Mouse (Mus musculus) T-helper 2 cell (primary cell): ENCODE data around the gene Trpm5.

Experiments
- in situ Hi-C: fragments of 300-600 bp; cut with MboI, MseI; formaldehyde crosslinking; loops from one replicate; pipeline ENCODE4 v1.15.1; 2025; ENCODE audit warnings: high pct_unique_total_duplicates

The Trpm5 gene

DNA sequence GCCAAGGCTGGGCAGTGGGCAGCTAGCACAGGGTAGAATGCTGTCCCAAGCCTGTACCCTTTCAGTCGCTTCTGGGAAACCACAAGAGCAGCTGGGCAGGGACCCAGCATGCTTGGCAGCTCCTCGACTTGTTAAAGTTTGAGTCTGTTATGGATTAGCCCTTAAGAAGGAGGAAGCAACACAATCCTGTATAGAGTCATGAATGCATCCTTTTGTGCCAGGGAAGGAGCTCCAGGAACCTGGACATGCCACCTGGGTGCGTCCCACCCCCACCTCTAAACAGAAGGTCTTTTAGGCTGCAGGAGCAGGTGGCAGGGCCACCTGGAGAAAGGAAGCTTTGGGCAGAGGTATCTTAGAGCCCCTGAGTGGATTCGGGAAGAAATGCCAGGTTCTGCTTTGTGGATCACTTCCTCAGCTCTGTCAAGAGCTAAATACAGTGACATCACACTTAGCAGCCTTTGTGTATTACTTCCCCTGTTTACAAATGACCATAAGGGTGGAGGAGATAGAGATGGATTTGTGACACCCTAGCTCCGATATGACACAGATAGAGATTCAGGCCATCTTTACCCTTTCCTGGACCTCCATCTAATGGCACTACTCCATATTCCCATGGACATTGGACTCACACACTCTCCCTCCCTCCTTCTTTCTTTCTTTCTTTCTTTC is 35.1 kb downstream of the Trpm5 start:
- in situ Hi-C loops: no loop called here

DNA sequence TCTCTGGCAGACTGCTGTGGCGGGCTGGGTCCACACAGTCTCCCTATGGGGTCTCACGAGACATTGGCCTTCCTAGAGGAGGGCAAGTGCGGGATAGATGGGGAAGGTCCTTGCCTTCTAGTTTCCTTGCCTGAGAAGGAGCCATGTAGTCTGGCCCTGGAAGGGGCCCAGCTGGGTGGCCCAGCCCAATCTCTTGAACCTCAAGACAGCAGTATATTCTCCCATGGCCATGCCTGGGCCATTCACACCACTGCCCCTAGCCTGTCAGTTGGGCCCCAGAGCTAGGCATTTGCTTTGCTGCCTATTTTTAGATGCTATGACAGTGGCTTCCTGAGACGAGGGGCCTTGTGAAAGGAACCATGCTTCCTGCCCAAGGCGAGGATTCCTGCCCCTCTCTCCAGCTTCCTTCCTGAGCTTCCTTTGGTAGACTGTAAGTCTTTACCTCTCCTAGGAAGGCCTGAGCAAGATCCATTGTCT is 36.2 kb downstream of the Trpm5 start:
- in situ Hi-C loops: no loop called here

DNA sequence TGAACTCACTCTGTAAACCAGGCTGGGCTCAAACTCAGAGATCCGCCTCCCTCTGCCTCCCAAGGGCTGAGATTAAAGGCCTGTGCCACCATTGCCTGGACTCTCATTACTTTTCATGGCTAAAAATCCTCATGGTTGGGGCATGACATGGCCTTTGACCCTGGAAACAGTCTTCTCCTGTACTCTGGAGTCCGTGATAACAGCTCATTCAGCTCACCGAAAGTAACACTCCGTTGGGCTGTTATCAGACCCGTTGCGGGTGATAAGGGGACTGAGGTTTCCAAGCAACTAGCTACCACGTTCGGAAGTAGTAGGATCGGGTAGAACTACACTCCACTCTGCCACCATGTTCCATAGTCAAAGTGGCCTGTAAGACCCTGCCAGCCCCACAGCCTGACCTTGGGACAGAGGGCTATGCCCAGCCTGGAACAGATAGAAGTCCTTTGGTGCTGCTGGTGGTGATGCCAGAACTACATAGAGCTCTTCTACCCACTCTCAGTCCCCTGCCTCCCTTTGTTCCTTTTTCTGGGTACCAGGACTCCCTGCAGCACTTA is 36.7 kb downstream of the Trpm5 start:
- in situ Hi-C loops: no loop called here

DNA sequence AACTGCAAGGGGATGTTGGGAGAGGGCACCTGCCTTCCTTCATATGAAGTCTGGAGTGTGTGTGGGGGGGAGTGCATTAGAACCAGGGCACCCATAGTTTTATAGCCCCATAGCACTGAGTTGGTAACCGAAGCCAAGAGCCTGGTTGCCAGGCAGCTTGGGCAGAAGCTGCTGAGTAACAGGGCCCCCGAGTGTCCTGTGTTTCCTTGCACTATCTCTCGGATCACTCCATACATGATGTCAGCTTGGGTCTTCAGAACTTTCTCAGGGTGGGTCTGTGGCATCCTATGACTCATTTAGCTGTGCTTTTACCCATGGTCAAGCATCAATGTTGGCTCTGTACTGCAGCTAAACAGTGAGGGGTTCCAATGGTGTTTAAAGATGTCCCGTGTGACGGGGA is 37.4 kb downstream of the Trpm5 start:
- in situ Hi-C loops: no loop called here

DNA sequence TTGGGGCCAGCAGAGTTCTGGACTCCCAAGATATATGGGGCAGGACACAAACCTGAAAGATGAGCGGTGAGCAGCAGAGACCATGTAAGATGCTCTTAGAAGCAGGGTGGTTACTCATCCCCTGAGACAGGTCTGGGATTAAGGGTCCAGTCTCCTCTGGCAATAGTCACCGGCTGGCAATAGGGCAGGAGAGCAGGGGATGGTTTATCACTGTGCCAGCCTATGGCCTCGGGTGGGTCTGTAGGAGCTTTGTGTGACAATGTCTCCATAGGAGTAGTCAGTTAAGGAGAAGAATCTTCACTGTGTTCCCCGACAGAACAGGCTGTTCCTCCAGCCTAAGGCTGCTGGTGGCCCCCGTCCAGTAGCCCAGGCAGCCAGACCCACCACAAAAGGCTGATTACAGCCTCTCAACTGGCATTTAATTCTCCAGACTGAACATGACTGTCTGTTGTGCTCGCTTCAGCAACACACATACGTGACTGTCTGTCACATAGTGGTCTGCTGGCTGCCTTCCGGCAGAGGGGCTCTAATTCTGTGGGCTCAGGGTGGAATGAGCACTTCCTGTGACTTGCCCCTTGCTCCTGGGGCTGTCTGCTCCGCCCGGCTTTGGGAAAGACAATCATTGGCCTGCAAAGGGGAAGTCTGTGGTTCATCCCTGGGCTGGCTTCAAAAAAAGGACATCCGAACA is 38.8 kb downstream of the Trpm5 start:
- in situ Hi-C loops: no loop called here

DNA sequence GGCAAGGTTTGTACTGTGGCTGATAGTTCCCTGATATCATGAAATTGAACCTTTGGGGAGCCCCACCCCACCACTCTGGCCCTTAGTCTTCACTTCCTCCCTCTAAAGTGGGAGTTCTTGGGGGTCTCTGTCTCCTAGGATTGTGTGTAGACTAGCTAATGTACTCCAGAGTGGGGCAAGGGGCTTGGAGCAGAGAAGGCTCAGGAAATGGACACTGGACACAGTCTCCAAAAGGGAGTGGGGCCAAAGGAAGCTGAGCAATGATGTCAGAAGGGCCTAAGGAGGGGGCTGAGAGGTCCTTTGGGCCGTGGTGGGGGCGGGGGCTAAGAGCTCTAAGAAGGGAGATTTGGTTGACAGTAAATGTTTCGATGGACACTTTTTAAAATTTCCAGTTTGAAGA is 39.4 kb downstream of the Trpm5 start:
- in situ Hi-C loops: no loop called here

DNA sequence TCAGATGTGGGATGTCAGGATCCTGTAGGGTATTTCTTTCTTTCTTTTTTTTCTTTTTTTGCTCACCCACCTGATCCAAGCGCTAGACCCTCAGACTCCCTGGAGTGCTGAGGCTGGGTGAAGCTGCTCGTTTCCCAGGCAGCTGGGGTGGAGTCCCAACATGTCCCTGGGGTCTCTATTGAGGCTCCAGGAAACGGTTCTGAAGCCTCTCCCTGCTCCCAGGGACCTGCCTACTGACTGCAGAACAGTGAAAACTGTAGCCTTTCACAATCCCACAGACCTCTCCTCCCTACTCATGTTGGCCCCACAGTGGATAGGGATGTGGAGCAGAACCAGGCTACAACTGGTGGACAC is 39.9 kb downstream of the Trpm5 start:
- in situ Hi-C loops: loop anchor here (5.0 kb wide), 1 partner anchor 47 kb away; the partner anchor contains the start of gene Tspan32

DNA sequence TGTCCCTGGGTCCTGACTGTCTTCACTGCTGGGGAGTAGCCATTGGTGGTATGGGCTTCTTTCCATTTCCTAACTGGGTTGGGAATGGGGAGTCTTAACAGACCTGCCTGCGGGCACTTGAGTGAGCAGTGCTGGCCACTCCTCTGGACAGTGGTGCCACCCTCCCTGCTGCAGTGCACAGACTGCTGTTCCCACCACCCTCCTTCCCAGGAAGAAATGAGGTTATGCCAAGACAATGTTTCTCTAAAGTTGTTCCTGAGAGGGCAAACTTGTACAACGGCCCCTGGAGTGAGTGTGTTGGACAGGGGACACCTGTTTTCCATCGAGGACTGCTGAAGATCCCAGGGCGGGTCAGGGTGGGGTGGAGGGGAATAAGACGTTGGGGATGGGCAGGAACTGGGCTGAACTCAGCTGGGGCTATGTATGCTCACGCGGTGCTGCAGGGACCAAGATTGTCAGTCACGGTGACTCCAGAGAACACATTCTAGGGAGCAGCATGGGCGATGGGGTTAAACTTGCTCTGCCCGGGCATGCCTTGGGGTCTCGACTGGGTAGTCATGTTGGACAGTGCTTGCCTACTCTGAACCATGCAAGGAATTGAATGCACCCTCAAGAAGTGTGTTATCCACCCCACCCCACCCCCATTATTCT is 40.4 kb downstream of the Trpm5 start:
- in situ Hi-C loops: loop anchor here (5.0 kb wide), 1 partner anchor 47 kb away; the partner anchor contains the start of gene Tspan32

DNA sequence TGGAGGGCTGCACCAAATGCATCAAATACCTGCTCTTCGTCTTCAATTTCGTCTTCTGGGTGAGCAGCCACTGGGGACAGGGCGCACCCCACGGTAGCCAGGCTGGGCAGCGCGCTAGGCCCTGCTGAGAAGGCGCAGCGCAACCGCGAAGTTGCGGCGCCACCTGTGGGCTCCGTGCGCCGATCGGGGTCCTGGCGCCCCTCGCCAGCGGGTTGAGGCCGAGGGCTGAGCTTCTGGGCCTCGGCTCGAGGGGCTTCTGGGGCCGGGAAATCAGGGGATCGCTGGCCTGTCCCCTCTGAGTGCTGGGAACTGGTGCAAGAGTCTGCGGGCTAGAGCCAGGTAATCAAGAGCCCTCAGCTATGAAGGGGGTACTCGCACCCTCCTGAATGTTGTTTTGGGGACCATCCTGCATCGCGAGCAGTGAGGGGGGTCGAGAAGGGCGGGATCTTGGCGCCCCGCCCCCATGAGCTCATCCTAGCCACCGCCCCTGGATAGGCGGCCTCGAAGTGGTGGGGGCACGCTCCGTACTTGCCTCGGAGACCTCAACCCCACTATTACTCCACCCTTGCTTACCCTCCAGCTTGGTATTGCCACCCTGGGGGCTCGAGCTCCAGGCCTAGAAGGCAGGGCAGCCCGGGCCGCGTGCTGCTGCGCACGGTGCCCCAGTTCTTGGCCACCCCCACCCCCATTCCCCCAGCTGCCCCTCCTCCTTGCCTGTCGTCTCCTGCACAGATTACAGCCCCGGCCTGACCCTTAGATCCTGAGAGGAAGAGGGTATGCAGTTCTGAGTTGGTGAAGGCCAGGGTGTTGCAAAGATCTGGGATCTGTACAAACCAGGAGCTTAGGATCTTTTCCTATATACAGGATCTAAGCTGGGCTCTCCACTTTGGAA is 41.2 kb downstream of the Trpm5 start:
- in situ Hi-C loops: loop anchor here (5.0 kb wide), 1 partner anchor 46 kb away; the partner anchor contains the start of gene Tspan32

DNA sequence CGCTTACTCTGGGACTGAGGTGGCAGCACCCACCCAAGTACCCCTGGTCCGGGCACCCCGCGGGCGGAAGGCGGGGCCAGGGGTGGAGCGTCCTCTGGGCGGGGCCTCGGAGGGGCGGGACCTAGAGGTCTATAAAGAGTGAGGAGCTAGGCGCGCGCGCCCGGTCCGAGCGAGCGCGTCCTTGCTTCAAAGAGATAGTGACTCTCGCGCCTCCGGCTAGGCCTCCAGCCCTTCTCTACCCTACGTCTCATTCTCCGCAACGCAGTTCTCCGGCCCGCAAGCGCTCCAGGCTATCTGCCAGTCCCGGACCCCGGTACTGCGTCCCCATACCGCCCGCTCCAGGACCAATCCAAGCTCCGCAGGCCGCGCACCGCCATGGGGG is 41.8 kb downstream of the Trpm5 start, which contains the start of gene Cd81:
Gene Cd81 (plus strand): TSS at position 114 of the 382 bp plus-strand sequence.
- in situ Hi-C loops: loop anchor here (5.0 kb wide), 1 partner anchor 45 kb away; the partner anchor contains the start of gene Tspan32

DNA sequence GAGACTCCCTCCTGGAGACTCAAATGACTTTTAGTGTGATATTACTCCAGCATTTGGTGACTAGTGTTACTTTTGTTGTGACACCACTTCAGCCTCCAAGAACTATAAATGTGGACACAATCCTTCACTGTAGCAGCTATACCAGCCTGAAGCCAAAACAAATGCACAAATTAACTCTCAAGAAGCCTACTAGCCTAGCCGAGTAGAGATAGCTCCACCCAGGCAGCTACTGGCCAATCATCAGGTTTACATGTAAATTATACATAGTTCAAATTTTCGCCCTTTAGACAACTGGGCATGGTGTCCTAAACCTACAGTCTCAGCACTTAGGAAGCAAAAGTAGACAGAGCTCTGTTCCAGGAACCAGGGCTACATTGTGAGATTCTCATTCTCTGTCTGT is 43.1 kb downstream of the Trpm5 start:
- in situ Hi-C loops: loop anchor here (5.0 kb wide), 1 partner anchor 44 kb away; the partner anchor contains the start of gene Tspan32

DNA sequence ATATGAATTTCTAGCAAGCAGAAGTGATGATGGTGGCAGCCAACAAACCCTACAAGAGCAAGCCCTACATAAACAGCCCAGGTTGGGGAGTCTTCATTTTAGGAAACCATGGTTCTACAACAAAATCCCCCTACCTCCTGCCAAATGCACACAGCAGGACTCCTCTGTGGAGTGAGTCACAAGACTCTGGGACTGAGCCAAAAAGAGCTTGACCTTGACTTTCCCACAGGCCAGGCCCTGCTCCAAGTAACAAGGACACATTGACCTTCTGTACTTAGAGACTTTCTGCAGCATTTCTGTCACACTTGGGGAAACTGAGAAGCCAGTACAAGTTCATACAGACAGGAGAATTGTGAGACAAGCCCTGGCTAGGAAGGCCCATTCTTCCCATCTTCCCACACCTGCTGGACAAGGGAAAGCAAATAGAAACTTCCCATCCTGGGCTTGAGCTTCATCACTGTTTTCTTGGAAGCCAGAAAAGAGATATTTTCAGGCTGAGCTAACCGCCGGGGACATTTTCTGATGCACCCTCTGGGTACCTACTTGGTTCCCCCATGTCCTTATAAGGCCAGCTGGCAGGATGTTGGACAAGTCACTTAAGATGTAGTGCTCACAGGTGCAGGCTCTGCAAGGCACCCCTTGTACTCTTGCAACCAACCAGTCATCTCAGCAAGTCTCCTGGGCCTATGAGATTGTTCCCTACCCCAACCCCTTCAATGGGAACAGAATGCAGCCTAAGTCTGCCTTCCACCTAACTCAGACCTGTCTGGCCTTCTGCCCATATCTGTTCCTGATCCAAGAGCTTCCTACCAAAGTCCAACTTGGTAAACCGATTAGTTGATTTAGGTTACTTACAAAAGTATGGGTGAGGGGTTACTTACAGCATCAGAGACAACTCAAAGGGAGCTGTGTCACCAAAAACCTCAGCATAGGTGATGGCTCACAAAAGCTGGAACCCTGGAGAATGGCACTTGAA is 44.3 kb downstream of the Trpm5 start:
- in situ Hi-C loops: loop anchor here (5.0 kb wide), 1 partner anchor 43 kb away; the partner anchor contains the start of gene Tspan32

DNA sequence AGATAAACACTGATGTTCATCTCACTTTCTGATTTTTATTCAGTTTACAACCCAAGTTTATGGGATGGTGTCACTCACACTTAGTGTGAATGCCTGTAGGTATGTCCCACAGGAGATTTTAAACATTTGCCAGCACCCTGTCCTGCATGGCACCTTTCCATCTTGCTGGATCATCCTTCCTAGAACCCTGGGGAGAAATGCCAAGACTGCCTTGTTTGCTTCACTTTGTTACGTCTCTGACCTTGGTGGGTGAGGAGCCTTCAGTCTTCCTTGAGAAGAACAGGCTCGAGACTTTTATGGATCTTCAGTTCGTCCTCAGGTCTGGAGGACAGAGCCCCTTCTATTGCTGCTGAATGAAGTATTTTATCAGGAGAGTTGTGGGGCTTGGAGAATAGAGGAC is 45.1 kb downstream of the Trpm5 start:
- in situ Hi-C loops: no loop called here

DNA sequence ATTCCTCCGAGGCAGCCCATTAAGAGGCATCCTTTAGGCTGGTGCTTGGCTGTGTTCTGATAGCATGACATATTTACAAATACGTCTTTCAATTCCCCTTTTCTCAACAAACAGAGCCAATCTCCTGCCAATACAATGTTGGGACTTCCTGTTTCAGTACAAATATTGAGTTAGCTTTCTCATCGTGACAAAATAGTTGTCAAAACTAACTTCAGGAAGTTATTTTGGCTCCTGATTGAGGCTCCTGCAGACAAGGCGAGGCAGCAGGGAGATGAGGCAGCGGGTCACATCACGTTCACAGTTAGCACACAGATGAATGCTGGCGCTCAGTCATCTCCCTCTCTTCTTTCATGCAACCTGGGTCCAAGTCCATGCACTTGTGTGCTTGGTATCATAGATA is 48.1 kb downstream of the Trpm5 start:
- in situ Hi-C loops: no loop called here

DNA sequence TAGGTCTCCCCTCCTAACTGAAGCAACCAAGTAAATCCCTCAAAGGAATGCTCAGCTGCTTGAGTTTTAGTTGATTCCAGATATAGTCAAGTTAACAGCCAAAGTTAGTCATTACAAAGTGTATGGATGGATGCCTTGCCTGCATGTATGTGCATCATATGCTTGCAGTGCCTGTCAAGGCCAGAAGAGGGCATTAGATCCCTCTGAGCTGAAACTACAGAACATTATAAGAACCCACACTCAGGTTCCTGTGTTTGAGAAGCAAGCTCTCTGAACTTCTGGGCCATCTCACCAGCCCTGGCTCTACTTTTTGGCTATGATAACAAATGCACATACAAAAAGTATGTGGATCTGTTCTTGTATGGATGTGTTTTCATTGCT is 49.6 kb downstream of the Trpm5 start:
- in situ Hi-C loops: no loop called here

DNA sequence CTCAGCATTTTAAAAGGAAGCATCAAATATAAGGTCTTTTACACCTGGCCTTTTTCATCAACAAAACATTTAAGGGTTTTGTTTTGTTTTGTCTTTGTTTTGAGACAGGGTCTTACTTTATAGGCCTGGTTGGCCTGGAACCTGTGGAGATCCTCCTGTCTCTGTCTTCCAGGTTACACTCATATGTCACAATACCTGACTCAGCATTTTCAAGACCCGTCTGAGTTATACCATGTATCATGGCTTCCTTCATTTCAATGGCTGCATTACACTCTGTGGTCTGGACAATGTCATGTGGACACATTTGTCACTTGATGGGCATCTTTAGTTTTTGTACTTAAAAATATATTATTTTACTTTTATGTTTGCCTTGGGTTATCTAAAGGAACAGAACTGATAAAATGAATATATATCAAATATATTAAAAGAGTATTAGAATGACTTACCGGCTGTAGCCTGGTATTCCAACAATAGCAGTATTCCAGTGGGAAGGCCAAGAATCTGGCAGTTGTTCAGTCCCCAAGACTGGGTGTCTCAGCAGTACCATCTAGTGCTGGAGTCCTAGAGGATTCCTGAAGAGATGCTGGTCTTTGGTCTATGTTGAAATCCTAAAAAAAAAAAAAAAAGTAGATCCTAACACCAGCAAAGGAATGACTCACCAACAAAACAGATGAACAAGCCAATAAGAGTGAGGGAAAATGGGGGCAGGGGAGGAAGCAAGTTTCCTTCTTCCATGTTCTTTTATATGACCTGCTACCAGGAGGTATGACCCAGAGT is 50.2 kb downstream of the Trpm5 start:
- in situ Hi-C loops: no loop called here

DNA sequence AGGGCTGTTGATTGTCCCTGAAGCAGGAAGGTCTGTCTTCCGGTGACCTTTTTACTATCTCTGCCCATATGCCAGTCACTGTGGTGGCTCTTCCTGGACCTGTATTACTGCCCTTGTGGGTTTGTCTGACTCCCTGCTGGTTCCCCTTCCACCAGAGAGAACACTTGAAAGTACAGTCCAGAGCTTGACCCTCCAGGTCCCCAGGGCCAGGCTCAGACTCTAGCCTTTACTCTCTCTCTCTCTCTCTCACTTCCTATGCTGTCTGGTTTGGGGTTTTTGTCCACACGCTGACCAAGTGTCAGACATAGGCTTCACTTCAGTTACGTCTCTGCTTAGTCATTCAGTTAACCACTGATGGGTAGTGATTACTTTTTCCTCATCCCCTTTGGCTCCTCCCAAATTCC is 51.5 kb downstream of the Trpm5 start:
- in situ Hi-C loops: no loop called here

DNA sequence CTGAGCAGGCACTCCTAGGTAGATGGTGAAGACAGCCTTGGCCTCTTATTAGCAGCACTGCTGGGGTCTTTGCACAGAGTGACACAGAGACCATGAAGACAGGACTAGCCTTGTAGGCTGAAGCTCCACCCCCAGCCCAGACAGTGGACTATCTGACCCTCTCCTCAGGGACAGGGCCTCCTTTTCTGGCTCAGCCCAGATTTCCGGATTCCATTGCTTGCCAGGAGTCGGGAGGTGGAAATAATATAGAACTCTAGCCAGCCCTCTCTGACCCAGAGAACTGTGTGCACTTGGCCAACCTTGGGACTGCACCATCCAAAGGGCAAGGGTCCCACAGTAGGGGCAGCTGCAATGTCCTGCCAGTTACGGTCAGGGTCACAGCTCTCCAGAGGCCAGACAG is 52.4 kb downstream of the Trpm5 start:
- in situ Hi-C loops: no loop called here

DNA sequence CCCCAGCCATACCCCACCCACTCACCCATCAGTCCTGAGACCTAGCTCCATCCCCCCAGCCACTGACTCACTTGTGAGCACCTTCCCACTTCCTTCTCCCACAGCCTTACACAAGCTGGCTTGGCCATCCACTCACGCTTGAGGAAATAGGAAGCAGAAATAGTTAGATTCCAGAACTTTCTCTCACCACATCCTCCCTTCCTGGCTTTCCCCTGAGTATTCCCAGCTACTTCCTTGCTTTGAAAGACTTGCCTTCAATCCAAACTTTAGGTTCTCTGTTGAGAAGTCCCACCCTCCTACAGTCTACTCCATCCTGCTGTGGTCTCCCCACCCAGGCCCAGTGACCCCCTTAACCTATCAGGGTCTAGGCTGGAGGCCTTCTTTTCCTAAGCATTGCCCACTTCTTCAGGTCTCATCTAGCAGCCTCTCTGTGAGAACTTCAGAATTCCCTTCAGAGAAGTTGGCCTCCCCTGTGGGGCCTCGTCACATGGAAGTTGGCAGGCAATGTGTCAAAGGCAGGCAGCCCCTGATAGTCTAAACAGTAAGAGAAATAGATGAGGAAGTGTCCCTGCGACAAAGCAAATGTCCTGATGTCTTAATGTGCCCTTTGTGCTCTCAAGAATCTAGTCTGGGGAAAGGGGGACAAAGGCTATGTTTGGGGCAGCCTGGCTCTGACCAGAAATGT is 53.2 kb downstream of the Trpm5 start:
- in situ Hi-C loops: no loop called here
